Mouse (Mus musculus) heart, embryonic 13.5 days (tissue): Measurements from ENCODE around the gene Smim12. TPM values are rescaled to one million over a fixed set of nuclear protein-coding genes. Genes with fewer than 3 reads are reported as not detected.

ENCODE experiments used
- ATAC-seq: fragments of 200-750 bp; cut with Nextera tagmentation; 2 replicates; pipeline ENCODE4 v1.8.0; 2017; ENCODE audit warnings: moderate TSS enrichment; ENCODE audit not compliant: insufficient number of reproducible peaks, low FRiP score, low TSS enrichment; ENCODE audit errors: extremely low read depth
- H3K27ac ChIP-seq: fragments of 300-500 bp; sonication (generic); replicated peaks from 2 replicates; pipeline ENCODE4 v1.5.1; 2015; ENCODE audit warnings: moderate library complexity, mild to moderate bottlenecking, inconsistent platforms
- H3K27me3 ChIP-seq: fragments of 300-500 bp; sonication (generic); replicated peaks from 2 replicates; pipeline ENCODE4 v1.6.1; 2015; ENCODE audit warnings: mild to moderate bottlenecking, inconsistent platforms
- H3K36me3 ChIP-seq: fragments of 300-500 bp; sonication (generic); 2 replicates; pipeline ENCODE4 v1.6.1; 2015; ENCODE audit warnings: mild to moderate bottlenecking, inconsistent platforms
- H3K4me1 ChIP-seq: fragments of 300-500 bp; sonication (generic); 2 replicates; pipeline ENCODE4 v1.6.1; 2015; ENCODE audit warnings: inconsistent platforms
- H3K4me2 ChIP-seq: fragments of 300-500 bp; sonication (generic); 2 replicates; pipeline ENCODE4 v1.6.1; 2015; ENCODE audit warnings: inconsistent platforms, mild to moderate bottlenecking, moderate library complexity
- H3K4me3 ChIP-seq: fragments of 300-500 bp; sonication (generic); 2 replicates; pipeline ENCODE4 v1.5.1; 2015; ENCODE audit warnings: moderate library complexity, mild to moderate bottlenecking, inconsistent platforms
- H3K9ac ChIP-seq: fragments of 300-500 bp; sonication (generic); 2 replicates; pipeline ENCODE4 v1.6.1; 2015; ENCODE audit warnings: inconsistent platforms, mild to moderate bottlenecking, moderate library complexity
- H3K9me3 ChIP-seq: fragments of 300-500 bp; sonication (generic); 2 replicates; pipeline ENCODE4 v1.6.1; 2016; ENCODE audit warnings: inconsistent platforms
- WGBS: fragments of 180-500 bp; shearing (Covaris S2); methylation state at CpG from one replicate; pipeline ENCODE4 v1.1.7; 2015; ENCODE audit warnings: mixed read lengths; 5-methylcytosine and 5-hydroxymethylcytosine counted together
- polyA plus RNA-seq: library from polyadenylated mRNA; unstranded; fragments of >200 nt; fragmentation: Nextera tagmentation; extraction: Ambion mirVana; gene quantifications from 2 replicates; pipeline ENCODE4 v1.2.1, GENCODE M21; 2015

The Smim12 gene
- polyA plus RNA-seq, 1 experiment from 2014 or later, result 57.3 TPM

GRCm38 (mm10) chr4:127236631-127237030 is 7.0 kb upstream of the Smim12 start:
- Histone ChIP-seq H3K27ac (no peak overlapping the region), H3K4me2 (peak overlapping the region; percentile 91), H3K36me3 (no peaks in the 10 kb centered on the region), H3K9me3 (no peaks in the 10 kb centered on the region), H3K4me3 (peak overlapping the region; percentile 59), H3K9ac (peak overlapping the region; percentile 79), H3K4me1 (peaks cover 6% of the 10 kb centered on the region), H3K27me3 (peaks cover 81% of the 10 kb centered on the region)
- ATAC-seq, result no peak
- 3% methylated on average over 14 of the region's 14 CpGs for WGBS

GRCm38 (mm10) chr4:127237271-127237670 is 6.3 kb upstream of the Smim12 start:
- no peak overlapping the region for H3K9ac ChIP-seq
- no peak overlapping the region for H3K27ac ChIP-seq
- H3K36me3 ChIP-seq, result no peaks in the 10 kb centered on the region
- H3K4me3 ChIP-seq, result no peak overlapping the region
- no peak for ATAC-seq
- WGBS, result 54% methylated on average over 10 of the region's 10 CpGs
- peaks cover 75% of the 10 kb centered on the region for H3K27me3 ChIP-seq
- H3K9me3 ChIP-seq, result no peaks in the 10 kb centered on the region
- H3K4me2 ChIP-seq, result no peak overlapping the region
- peaks cover 6% of the 10 kb centered on the region for H3K4me1 ChIP-seq

- Histone ChIP-seq H3K36me3 (peaks cover 12% of the 10 kb centered on the region), H3K27me3 (peaks cover 26% of the 10 kb centered on the region), H3K4me1 (peaks cover 15% of the 10 kb centered on the region), H3K9me3 (no peaks in the 10 kb centered on the region), H3K9ac (no peak overlapping the region), H3K4me2 (no peak overlapping the region), H3K4me3 (no peak overlapping the region), H3K27ac (no peak overlapping the region)
- 49% methylated on average over 6 of the region's 6 CpGs for WGBS
- ATAC-seq, result no peak
These were observed 888 bp upstream of the Smim12 start for GRCm38 (mm10) chr4:127242696-127243095.

GRCm38 (mm10) chr4:127243953-127244352 is 369 bp downstream of the Smim12 start:
- Histone ChIP-seq H3K4me1 (peaks cover 15% of the 10 kb centered on the region), H3K27ac (peak overlapping the region; percentile 25), H3K4me2 (peak overlapping the region; percentile 98), H3K9me3 (no peaks in the 10 kb centered on the region), H3K27me3 (peaks cover 14% of the 10 kb centered on the region), H3K4me3 (peak overlapping the region; percentile 99), H3K9ac (peak overlapping the region; percentile 96), H3K36me3 (peaks cover 23% of the 10 kb centered on the region)
- WGBS, result under 1% methylated on average over 26 of the region's 26 CpGs
- no peak; the same call in 1 of the 2 replicates for ATAC-seq

- Histone ChIP-seq H3K36me3 (peaks cover 26% of the 10 kb centered on the region), H3K27ac (no peak overlapping the region), H3K9me3 (0 out of 2 replicates have a peak, but pooled peaks cover 5% of the 10 kb centered on the region), H3K4me1 (peaks cover 27% of the 10 kb centered on the region), H3K4me2 (no peak overlapping the region), H3K4me3 (no peak overlapping the region), H3K27me3 (peaks cover 6% of the 10 kb centered on the region; the same call in 1 of the 2 replicates), H3K9ac (no peak overlapping the region)
- peak; percentile 63; the same call in 1 of the 2 replicates for ATAC-seq
- 3% methylated on average over 5 of the region's 5 CpGs for WGBS
These were observed 6.2 kb downstream of the Smim12 start for GRCm38 (mm10) chr4:127249701-127250349.

- Histone ChIP-seq H3K4me2 (peak overlapping the region; percentile 63), H3K27me3 (peaks cover 20% of the 10 kb centered on the region), H3K9ac (peak overlapping the region; percentile 37), H3K36me3 (peaks cover 20% of the 10 kb centered on the region), H3K4me3 (peak overlapping the region; percentile 32), H3K9me3 (0 out of 2 replicates have a peak, but pooled peaks cover 5% of the 10 kb centered on the region), H3K27ac (peak overlapping the region; percentile 69), H3K4me1 (peaks cover 25% of the 10 kb centered on the region)
- peak; percentile 38; the same call in 1 of the 2 replicates for ATAC-seq
- WGBS, result 35% methylated on average over 22 of the region's 22 CpGs
These were observed 8.5 kb downstream of the Smim12 start for GRCm38 (mm10) chr4:127251963-127252585.

- no peak for ATAC-seq
- WGBS, result 50% methylated on average over 5 of the region's 5 CpGs
- no peak overlapping the region for H3K4me3 ChIP-seq
These were observed 13.2 kb downstream of the Smim12 start for GRCm38 (mm10) chr4:127256739-127257138.

GRCm38 (mm10) chr4:127258186-127258897 is 14.8 kb downstream of the Smim12 start:
- 20% methylated on average over 12 of the region's 12 CpGs for WGBS
- H3K4me2 ChIP-seq, result peak overlapping the region; percentile 33
- ATAC-seq, result no peak
- no peaks in the 10 kb centered on the region for H3K36me3 ChIP-seq
- no peak overlapping the region for H3K4me3 ChIP-seq
- H3K27me3 ChIP-seq, result peaks cover 16% of the 10 kb centered on the region
- peak overlapping the region; percentile 37 for H3K9ac ChIP-seq
- H3K27ac ChIP-seq, result peak overlapping the region; percentile 54
- 0 out of 2 replicates have a peak, but pooled peaks cover 5% of the 10 kb centered on the region for H3K9me3 ChIP-seq
- peaks cover 34% of the 10 kb centered on the region for H3K4me1 ChIP-seq

More at GRCm38 (mm10) chr4:127256739-127257138, 13.2 kb downstream of the Smim12 start:
- Histone ChIP-seq H3K9ac (no peak overlapping the region), H3K27me3 (peaks cover 20% of the 10 kb centered on the region), H3K36me3 (no peaks in the 10 kb centered on the region), H3K4me2 (no peak overlapping the region), H3K27ac (no peak overlapping the region), H3K9me3 (0 out of 2 replicates have a peak, but pooled peaks cover 5% of the 10 kb centered on the region), H3K4me1 (peaks cover 32% of the 10 kb centered on the region)

GRCm38 (mm10) chr4:127261601-127262000 is 18.0 kb downstream of the Smim12 start:
- Histone ChIP-seq H3K27ac (no peak overlapping the region), H3K4me3 (no peak overlapping the region), H3K4me1 (peaks cover 49% of the 10 kb centered on the region), H3K36me3 (no peaks in the 10 kb centered on the region), H3K4me2 (no peak overlapping the region), H3K9ac (no peak overlapping the region), H3K9me3 (no peaks in the 10 kb centered on the region), H3K27me3 (0 out of 2 replicates have a peak, but pooled peaks cover 4% of the 10 kb centered on the region)
- 78% methylated on average over 14 of the region's 14 CpGs for WGBS
- no peak for ATAC-seq

GRCm38 (mm10) chr4:127263438-127264182 is 20.0 kb downstream of the Smim12 start:
- 47% methylated on average over 19 of the region's 19 CpGs for WGBS
- Histone ChIP-seq H3K4me3 (no peak overlapping the region), H3K27ac (peak overlapping the region; percentile 78), H3K9me3 (no peaks in the 10 kb centered on the region), H3K9ac (peak overlapping the region; percentile 37; the same call in 1 of the 2 replicates), H3K36me3 (no peaks in the 10 kb centered on the region), H3K4me1 (peaks cover 33% of the 10 kb centered on the region), H3K27me3 (0 out of 2 replicates have a peak, but pooled peaks cover 6% of the 10 kb centered on the region), H3K4me2 (peak overlapping the region; percentile 13; the same call in 1 of the 2 replicates)
- peak; percentile 43; the same call in 1 of the 2 replicates for ATAC-seq
